Mouse (Mus musculus) duodenum, adult 2 months (tissue): ENCODE results near the gene Stra6l. TPM values are rescaled to one million over a fixed set of nuclear protein-coding genes. Genes with fewer than 3 reads are reported as not detected.

ENCODE experiments used
- polyA plus RNA-seq: library from polyadenylated mRNA; depleted of rRNA; stranded (reverse); fragments of >200 nt; gene quantifications from 2 replicates; pipeline ENCODE4 v1.2.3, GENCODE M21; 2012; ENCODE audit warnings: low replicate concordance; rRNA removed

Stra6l gene
- polyA plus RNA-seq: 3.4 and 5.2 TPM in 2 replicates

GRCm38 (mm10) chr4:45848109-45848824 lies at the start of gene Stra6l:
TSS of gene Stra6l (plus strand) at chr4:45848664.

GRCm38 (mm10) chr4:45798964-45799363 lies 49.5 kb upstream of the Stra6l start, which contains the start of gene Aldh1b1:
TSS of gene Aldh1b1 (plus strand) at chr4:45799022.

GRCm38 (mm10) chr4:45826275-45827040 lies 22.0 kb upstream of the Stra6l start, which contains the start of gene Igfbpl1:
TSS of gene Igfbpl1 (minus strand) at chr4:45826923.

GRCm38 (mm10) chr4:45890066-45890761 lies 41.8 kb downstream of the Stra6l start, which contains the start of gene Ccdc180:
TSS of gene Ccdc180 (plus strand) at chr4:45890303.

Other genes with a start within 250 kb of the Stra6l start
- gene Aldh1b1, start 49.6 kb upstream of the Stra6l start, polyA plus RNA-seq: 113 and 182 TPM in 2 replicates
- 0.14 TPM in 1 of 2 replicates, not detected in the other for gene Igfbpl1, start 21.7 kb upstream of the Stra6l start, polyA plus RNA-seq
- gene Ccdc180, start 41.6 kb downstream of the Stra6l start, polyA plus RNA-seq: not detected in 2 replicates
- gene Tdrd7, start 116.7 kb downstream of the Stra6l start, polyA plus RNA-seq: 7.2 and 15.6 TPM in 2 replicates
- 0.98 and 1.9 TPM in 2 replicates for gene Tmod1, start 190.3 kb downstream of the Stra6l start, polyA plus RNA-seq